Mouse (Mus musculus) myocyte (in vitro differentiated cells): Measurements from ENCODE around the gene Pafah1b2.

Experiments used
- E2F4 ChIP-seq: IDR thresholded peaks from one replicate; pipeline ENCODE4 v1.6.1; 2011; ENCODE audit warnings: mild to moderate bottlenecking, control low read depth, moderate library complexity; ENCODE audit not compliant: insufficient read depth
- MAX ChIP-seq: IDR thresholded peaks from one replicate; pipeline ENCODE4 v1.6.1; 2011; ENCODE audit warnings: low read depth, mild to moderate bottlenecking, control low read depth
- MYOD1 ChIP-seq, 3 experiments: IDR thresholded peaks; one replicate each; pipeline ENCODE4 v1.6.1; 2011; ENCODE audit warnings: control low read depth in 2 of 3, low read depth in 2 of 3, mild to moderate bottlenecking in 2 of 3, moderate library complexity in 1 of 3; ENCODE audit not compliant: insufficient read length in 2 of 3, control insufficient read depth in 1 of 3
- MYOG ChIP-seq, 3 experiments: IDR thresholded peaks; one replicate each; pipeline ENCODE4 v1.6.1; 2011; ENCODE audit warnings: control low read depth in 2 of 3, low read depth in 2 of 3, mild to moderate bottlenecking in 2 of 3; ENCODE audit not compliant: insufficient read length in 2 of 3, control insufficient read depth in 1 of 3, insufficient read depth in 1 of 3
- POLR2A ChIP-seq: IDR thresholded peaks from one replicate; pipeline ENCODE4 v1.6.1; 2011; ENCODE audit warnings: low read depth, mild to moderate bottlenecking, control low read depth, moderate library complexity; ENCODE audit not compliant: insufficient read length
- REST ChIP-seq: IDR thresholded peaks from one replicate; pipeline ENCODE4 v1.6.1; 2011; ENCODE audit warnings: mild to moderate bottlenecking, control low read depth, moderate library complexity; ENCODE audit not compliant: insufficient read depth, insufficient read length
- SRF ChIP-seq: IDR thresholded peaks from one replicate; pipeline ENCODE4 v1.6.1; 2011; ENCODE audit warnings: low read depth; ENCODE audit not compliant: control insufficient read depth, insufficient read length
- USF1 ChIP-seq: IDR thresholded peaks from one replicate; pipeline ENCODE4 v1.6.1; 2011; ENCODE audit warnings: low read depth, mild to moderate bottlenecking, control low read depth, moderate library complexity

DNA sequence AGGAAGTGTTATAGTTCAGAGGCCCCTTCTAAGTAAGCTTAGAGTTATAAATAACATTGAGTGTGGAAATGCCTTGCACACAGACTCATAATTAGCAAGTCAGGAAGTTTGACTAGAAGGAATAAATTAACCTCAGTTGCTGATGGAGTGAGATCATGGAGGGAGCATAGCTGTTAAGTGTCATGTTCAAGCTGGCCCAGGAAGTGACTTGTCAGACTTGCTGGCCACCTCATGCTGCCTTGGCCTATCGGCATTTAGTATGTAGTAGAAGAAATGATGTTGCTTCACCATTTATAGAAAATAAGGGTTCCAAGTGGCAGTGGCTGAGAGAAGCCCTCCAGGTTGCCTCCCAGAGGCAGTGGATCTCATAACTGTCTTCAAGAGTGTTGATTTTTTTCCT lies 20.6 kb upstream of the Pafah1b2 start:
- TF ChIP-seq POLR2A (no peak), SRF (no peak), MAX (no peak), E2F4 (no peak), USF1 (no peak), MYOG (IDR thresholded peaks at IDR 0.05; ENCODE audit: control insufficient read depth in 1 of 3, insufficient read depth in 1 of 3, insufficient read length in 2 of 3, low read depth in 2 of 3) (no peak), MYOD1 (IDR thresholded peaks at IDR 0.05; ENCODE audit: control insufficient read depth in 1 of 3, insufficient read length in 2 of 3, low read depth in 2 of 3) (no peak), REST (no peak)
